Mouse (Mus musculus) liver, embryonic 11.5 days (tissue): ENCODE results near the gene Hist1h4k. TPM values are rescaled to one million over a fixed set of nuclear protein-coding genes. Genes with fewer than 3 reads are reported as not detected.
"Not testable (repeated sequence)": the region's sequence is repeated elsewhere in the genome, so short reads cannot be mapped to it uniquely, and the experiment has no call there.

Source experiments
- ATAC-seq: fragments of 200-750 bp; cut with Nextera tagmentation; replicated peaks from 2 replicates; pipeline ENCODE4 v1.8.0; 2017; ENCODE audit warnings: moderate number of reproducible peaks, mild to moderate bottlenecking, moderate TSS enrichment, moderate library complexity; ENCODE audit not compliant: low FRiP score
- DNase-seq: peaks from one replicate; pipeline ENCODE4 v3.0.0-alpha.2; 2017; ENCODE audit warnings: low spot score
- H3K27ac ChIP-seq: fragments of 300-500 bp; sonication (generic); 2 replicates; pipeline ENCODE4 v1.5.1; 2014; ENCODE audit warnings: mild to moderate bottlenecking, low read depth, low read length, control low read depth
- H3K27me3 ChIP-seq: fragments of 300-500 bp; sonication (generic); replicated peaks from 2 replicates; pipeline ENCODE4 v1.6.1; 2014; ENCODE audit warnings: low read length, mixed read lengths; ENCODE audit not compliant: control insufficient read depth, insufficient read depth
- H3K36me3 ChIP-seq: fragments of 300-500 bp; sonication (generic); 2 replicates; pipeline ENCODE4 v1.6.1; 2014; ENCODE audit warnings: mild to moderate bottlenecking, low read length, moderate library complexity, mixed read lengths; ENCODE audit not compliant: control insufficient read depth, insufficient read depth
- H3K4me1 ChIP-seq: fragments of 300-500 bp; sonication (generic); replicated peaks from 2 replicates; pipeline ENCODE4 v1.6.1; 2014; ENCODE audit warnings: low read length, mixed read lengths; ENCODE audit not compliant: control insufficient read depth, insufficient read depth
- H3K4me2 ChIP-seq: fragments of 300-500 bp; sonication (generic); 2 replicates; pipeline ENCODE4 v1.6.1; 2014; ENCODE audit warnings: mild to moderate bottlenecking, control low read depth, moderate library complexity
- H3K4me3 ChIP-seq: fragments of 300-500 bp; sonication (generic); 2 replicates; pipeline ENCODE4 v1.5.1; 2014; ENCODE audit warnings: low read depth, low read length, control low read depth
- H3K9ac ChIP-seq: fragments of 300-500 bp; sonication (generic); 2 replicates; pipeline ENCODE4 v1.6.1; 2014; ENCODE audit warnings: low read depth, low read length, control low read depth
- H3K9me3 ChIP-seq: fragments of 300-500 bp; sonication (generic); 2 replicates; pipeline ENCODE4 v1.6.1; 2016; ENCODE audit warnings: low read length, inconsistent platforms, mixed read lengths; ENCODE audit not compliant: control insufficient read depth
- WGBS: fragments of 180-500 bp; shearing (Covaris S2); extraction: QIAGEN DNeasy Blood & Tissue Kit; methylation state at CpG from one replicate; pipeline ENCODE4 v1.1.7; 2014; 5-methylcytosine and 5-hydroxymethylcytosine counted together
- polyA plus RNA-seq: library from polyadenylated mRNA; unstranded; fragments of >200 nt; fragmentation: Nextera tagmentation; extraction: Ambion mirVana; gene quantifications from 2 replicates; pipeline ENCODE4 v1.2.1, GENCODE M21; 2014

Gene Hist1h4k
- polyA plus RNA-seq, 1 experiment from 2014 or later, result 5.1 TPM

- Histone ChIP-seq H3K9ac (peak overlapping the region; percentile 66), H3K4me2 (peak overlapping the region; percentile 61; the same call in 1 of the 2 replicates), H3K4me3 (peak overlapping the region; percentile 41), H3K27me3 (no peaks in the 10 kb centered on the region), H3K36me3 (no peaks in the 10 kb centered on the region), H3K9me3 (no peaks in the 10 kb centered on the region), H3K4me1 (peaks cover 11% of the 10 kb centered on the region), H3K27ac (peak overlapping the region; percentile 97)
- 53% methylated on average over 3 of the region's 3 CpGs for WGBS
- ATAC-seq, result no peak
- DNase-seq, result no peak
Observed at GRCm38 (mm10) chr13:21751827-21752226, 1.5 kb upstream of the Hist1h4k start.

GRCm38 (mm10) chr13:21751417-21751816 is 1.1 kb upstream of the Hist1h4k start:
- H3K4me1 ChIP-seq, result peaks cover 11% of the 10 kb centered on the region
- no peaks in the 10 kb centered on the region for H3K9me3 ChIP-seq
- H3K27ac ChIP-seq, result peak overlapping the region; percentile 97
- no peak overlapping the region for H3K4me3 ChIP-seq
- H3K9ac ChIP-seq, result peak overlapping the region; percentile 66
- peak overlapping the region; percentile 22; the same call in 1 of the 2 replicates for H3K4me2 ChIP-seq
- DNase-seq, result no peak
- no peaks in the 10 kb centered on the region for H3K27me3 ChIP-seq
- H3K36me3 ChIP-seq, result no peaks in the 10 kb centered on the region
- no peak for ATAC-seq

- Histone ChIP-seq H3K9ac (peak overlapping the region; percentile 81), H3K27ac (peak overlapping the region; percentile 97), H3K4me2 (peak overlapping the region; percentile 83), H3K4me3 (peak overlapping the region; percentile 58), H3K4me1 (peaks cover 11% of the 10 kb centered on the region), H3K9me3 (no peaks in the 10 kb centered on the region), H3K27me3 (no peaks in the 10 kb centered on the region), H3K36me3 (no peaks in the 10 kb centered on the region)
- DNase-seq (peak; percentile 57), ATAC-seq (0 out of 2 replicates have a peak, but pooled peaks have one; percentile 9)
- 5% methylated on average over 5 of the region's 5 CpGs for WGBS
Observed at GRCm38 (mm10) chr13:21749387-21750158, 732 bp downstream of the Hist1h4k start.

- Histone ChIP-seq H3K4me1 (peaks cover 3% of the 10 kb centered on the region), H3K9ac (no peak overlapping the region), H3K4me2 (no peak overlapping the region), H3K9me3 (no peaks in the 10 kb centered on the region), H3K36me3 (no peaks in the 10 kb centered on the region), H3K4me3 (no peak overlapping the region), H3K27me3 (no peaks in the 10 kb centered on the region), H3K27ac (no peak overlapping the region)
- no peak for ATAC-seq
- WGBS, result 63% methylated on average over 1 of the region's 1 CpGs
- no peak for DNase-seq
Observed at GRCm38 (mm10) chr13:21745006-21745405, 5.3 kb downstream of the Hist1h4k start.

GRCm38 (mm10) chr13:21734906-21735767 is 15.2 kb downstream of the Hist1h4k start, which contains the start of gene Hist1h4j:
Gene Hist1h4j, plus strand, starts transcription at chr13:21735064.
- under 1% methylated on average over 41 of the region's 56 CpGs for WGBS
- ATAC-seq, result peak; percentile 90
- not testable (repeated sequence) for H3K27me3 ChIP-seq

GRCm38 (mm10) chr13:21734010-21734905 is 16.0 kb downstream of the Hist1h4k start:
- Histone ChIP-seq H3K27ac (peak overlapping the region; percentile 99), H3K4me3 (peak overlapping the region; percentile 51), H3K9me3 (no peaks in the 10 kb centered on the region), H3K4me2 (peak overlapping the region; percentile 71), H3K27me3 (no peaks in the 10 kb centered on the region), H3K4me1 (no peaks in the 10 kb centered on the region; the same call in 1 of the 2 replicates), H3K9ac (peak overlapping the region; percentile 86), H3K36me3 (no peaks in the 10 kb centered on the region)
- DNase-seq (peak; percentile 76), ATAC-seq (peak; percentile 58)
- WGBS, result under 1% methylated on average over 21 of the region's 21 CpGs

More at GRCm38 (mm10) chr13:21734906-21735767, 15.2 kb downstream of the Hist1h4k start, which contains the start of gene Hist1h4j:
- not testable (repeated sequence) for H3K4me1 ChIP-seq, H3K36me3 ChIP-seq, H3K9me3 ChIP-seq
- Histone ChIP-seq H3K9ac (peak within 1 kb of the TSS; percentile 86), H3K27ac (peak within 1 kb of the TSS; percentile 99), H3K4me2 (peak within 1 kb of the TSS; percentile 71), H3K4me3 (peak within 1 kb of the TSS; percentile 51)
- DNase-seq, result peak; percentile 95

GRCm38 (mm10) chr13:21733466-21733865 is 16.8 kb downstream of the Hist1h4k start:
- peak overlapping the region; percentile 99; the same call in 1 of the 2 replicates for H3K27ac ChIP-seq
- no peaks in the 10 kb centered on the region for H3K36me3 ChIP-seq
- 60% methylated on average over 5 of the region's 5 CpGs for WGBS
- DNase-seq (peak; percentile 35), ATAC-seq (no peak)
- H3K4me1 ChIP-seq, result no peaks in the 10 kb centered on the region; the same call in 1 of the 2 replicates
- no peak overlapping the region for H3K9ac ChIP-seq
- H3K4me3 ChIP-seq, result no peak overlapping the region
- no peaks in the 10 kb centered on the region for H3K9me3 ChIP-seq
- no peak overlapping the region for H3K4me2 ChIP-seq
- H3K27me3 ChIP-seq, result no peaks in the 10 kb centered on the region

GRCm38 (mm10) chr13:21729544-21729943 is 20.8 kb downstream of the Hist1h4k start:
- no peaks in the 10 kb centered on the region for H3K27me3 ChIP-seq
- no peak overlapping the region for H3K9ac ChIP-seq
- H3K9me3 ChIP-seq, result no peaks in the 10 kb centered on the region
- 59% methylated on average over 1 of the region's 1 CpGs for WGBS
- no peak for ATAC-seq
- no peak overlapping the region for H3K4me2 ChIP-seq
- H3K4me3 ChIP-seq, result no peak overlapping the region
- H3K27ac ChIP-seq, result no peak overlapping the region
- no peak for DNase-seq
- H3K4me1 ChIP-seq, result no peaks in the 10 kb centered on the region; the same call in 1 of the 2 replicates
- H3K36me3 ChIP-seq, result no peaks in the 10 kb centered on the region
